Mouse (Mus musculus) ovary, postnatal 14 days (tissue): Measurements from ENCODE around the gene Asb5.
A peak's percentile ranks its signal among the peaks of the same experiment; 100 is the strongest.
"Not testable (repeated sequence)": the region's sequence is repeated elsewhere in the genome, so short reads cannot be mapped to it uniquely, and the experiment has no call there.

Experiments used
- DNase-seq: peaks from one replicate; pipeline ENCODE4 v3.0.0; 2022; ENCODE audit warnings: low spot score

The Asb5 gene

GRCm38 (mm10) chr8:54541331-54541730 is 12.0 kb downstream of the Asb5 start:
- no peak for DNase-seq

GRCm38 (mm10) chr8:54548383-54548782 is 19.0 kb downstream of the Asb5 start:
- no peak for DNase-seq

- DNase-seq = no peak
Measured at GRCm38 (mm10) chr8:54550026-54550574, 20.7 kb downstream of the Asb5 start.

GRCm38 (mm10) chr8:54554921-54555320 is 25.5 kb downstream of the Asb5 start:
- no peak for DNase-seq

- no peak for DNase-seq
Measured at GRCm38 (mm10) chr8:54562137-54562536, 32.8 kb downstream of the Asb5 start.

GRCm38 (mm10) chr8:54565181-54565580 is 35.8 kb downstream of the Asb5 start:
- DNase-seq = no peak

GRCm38 (mm10) chr8:54565603-54566260 is 36.4 kb downstream of the Asb5 start:
- no peak for DNase-seq

- no peak for DNase-seq
Measured at GRCm38 (mm10) chr8:54567168-54567567, 37.8 kb downstream of the Asb5 start.

- DNase-seq = no peak
Measured at GRCm38 (mm10) chr8:54570618-54571609, 41.5 kb downstream of the Asb5 start.

- no peak for DNase-seq
Measured at GRCm38 (mm10) chr8:54581436-54581835, 52.1 kb downstream of the Asb5 start.

- no peak for DNase-seq
Measured at GRCm38 (mm10) chr8:54582886-54583285, 53.5 kb downstream of the Asb5 start.

- no peak for DNase-seq
Measured at GRCm38 (mm10) chr8:54594634-54595033, 65.3 kb downstream of the Asb5 start.

- no peak for DNase-seq
Measured at GRCm38 (mm10) chr8:54596051-54596450, 66.7 kb downstream of the Asb5 start.

GRCm38 (mm10) chr8:54596940-54597339 is 67.6 kb downstream of the Asb5 start:
- DNase-seq = no peak

GRCm38 (mm10) chr8:54597386-54597785 is 68.0 kb downstream of the Asb5 start:
- no peak for DNase-seq

- no peak for DNase-seq
Measured at GRCm38 (mm10) chr8:54600671-54601251, 71.4 kb downstream of the Asb5 start, which contains the start of gene Spata4. TSS of gene Spata4 (plus strand) at chr8:54600781.

- no peak for DNase-seq
Measured at GRCm38 (mm10) chr8:54603440-54603839, 74.1 kb downstream of the Asb5 start.

- no peak for DNase-seq
Measured at GRCm38 (mm10) chr8:54609336-54609735, 80.0 kb downstream of the Asb5 start.

GRCm38 (mm10) chr8:54610238-54610637 is 80.9 kb downstream of the Asb5 start:
- DNase-seq = peak; percentile 7

GRCm38 (mm10) chr8:54616710-54617109 is 87.3 kb downstream of the Asb5 start:
- not testable (repeated sequence) for DNase-seq
